Mouse (Mus musculus) hindbrain, embryonic 10.5 days (tissue): ENCODE measurements around the gene Atp7a. TPM values are rescaled to one million over a fixed set of nuclear protein-coding genes. Genes with fewer than 3 reads are reported as not detected.
"Not testable (repeated sequence)": the region's sequence is repeated elsewhere in the genome, so short reads cannot be mapped to it uniquely, and the experiment has no call there.

Experiments used
- DNase-seq: peaks from one replicate; pipeline ENCODE4 v3.0.0-alpha.2; 2017; ENCODE audit warnings: low spot score
- H3K27ac ChIP-seq: fragments of 300-500 bp; sonication (generic); 2 replicates; pipeline ENCODE4 v1.5.1; 2016; ENCODE audit warnings: mild to moderate bottlenecking, moderate library complexity
- H3K27me3 ChIP-seq: fragments of 300-500 bp; sonication (generic); 2 replicates; pipeline ENCODE4 v1.6.1; 2016; ENCODE audit warnings: mild to moderate bottlenecking; ENCODE audit not compliant: poor library complexity, insufficient read depth, severe bottlenecking
- H3K36me3 ChIP-seq: fragments of 300-500 bp; sonication (generic); 2 replicates; pipeline ENCODE4 v1.6.1; 2016; ENCODE audit warnings: mild to moderate bottlenecking, moderate library complexity
- H3K4me1 ChIP-seq: fragments of 300-500 bp; sonication (generic); replicated peaks from 2 replicates; pipeline ENCODE4 v1.6.1; 2016; ENCODE audit warnings: mild to moderate bottlenecking
- H3K4me3 ChIP-seq: fragments of 300-500 bp; sonication (generic); 2 replicates; pipeline ENCODE4 v1.5.1; 2016; ENCODE audit warnings: mild to moderate bottlenecking, moderate library complexity
- H3K9me3 ChIP-seq: fragments of 300-500 bp; sonication (generic); 2 replicates; pipeline ENCODE4 v1.6.1; 2016; ENCODE audit warnings: mild to moderate bottlenecking, moderate library complexity
- WGBS: fragments of 180-500 bp; shearing (Covaris S2); methylation state at CpG from one replicate; pipeline ENCODE4 v1.1.7; 2016; 5-methylcytosine and 5-hydroxymethylcytosine counted together
- polyA plus RNA-seq: library from polyadenylated mRNA; unstranded; fragments of >200 nt; fragmentation: Nextera tagmentation; extraction: Ambion mirVana; gene quantifications from 2 replicates; pipeline ENCODE4 v1.2.1, GENCODE M21; 2016

Gene Atp7a
- polyA plus RNA-seq, 1 experiment from 2014 or later = 21.6 TPM

DNA sequence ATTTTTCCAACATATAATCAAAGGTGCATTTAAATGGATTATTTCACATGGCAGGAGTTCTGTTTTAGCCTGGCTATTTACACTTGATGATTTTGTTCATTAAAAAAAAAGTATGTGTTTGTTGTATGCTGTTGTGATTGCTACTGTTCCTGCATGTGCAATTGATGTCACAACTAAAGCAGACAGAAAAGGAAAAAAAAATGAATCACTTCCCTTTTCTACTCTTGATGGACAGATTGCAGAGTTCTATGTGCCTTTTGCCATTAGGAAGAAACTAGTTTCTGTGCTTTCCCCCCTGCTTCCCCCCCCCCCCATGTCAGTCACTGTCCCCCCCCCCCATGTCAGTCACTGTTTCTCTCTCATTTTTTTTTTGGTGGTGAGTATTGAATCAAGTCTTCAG lies 4.0 kb downstream of the Atp7a start:
- no peak for DNase-seq
- Histone ChIP-seq H3K36me3 (no peaks in the 10 kb centered on the region), H3K9me3 (no peaks in the 10 kb centered on the region), H3K27ac (no peak overlapping the region), H3K27me3 (peaks cover 5% of the 10 kb centered on the region; the same call in 1 of the 2 replicates), H3K4me3 (no peak overlapping the region), H3K4me1 (0 out of 2 replicates have a peak, but pooled peaks cover 9% of the 10 kb centered on the region)

DNA sequence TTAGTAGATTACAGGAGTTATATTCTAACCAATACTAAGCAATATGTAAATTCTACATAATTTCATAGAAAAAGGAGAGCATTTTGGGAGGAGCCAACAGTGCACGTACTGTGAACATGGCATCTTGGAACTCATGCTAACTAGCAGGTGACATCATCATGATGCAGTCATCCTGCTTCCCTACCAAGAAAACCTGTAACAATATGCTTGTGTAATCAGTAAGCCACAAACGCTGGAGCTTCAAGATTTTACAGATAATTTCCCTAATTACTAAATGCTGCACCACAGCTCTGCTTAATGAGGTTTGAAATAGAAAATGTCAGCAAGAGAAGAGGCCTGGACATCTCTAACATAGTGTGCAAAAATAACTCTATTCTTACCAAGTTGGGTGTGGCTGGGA lies 8.7 kb downstream of the Atp7a start:
- WGBS = 88% methylated on average over 2 of the region's 2 CpGs
- Histone ChIP-seq H3K27ac (no peak overlapping the region), H3K27me3 (no peaks in the 10 kb centered on the region; the same call in 1 of the 2 replicates), H3K9me3 (no peaks in the 10 kb centered on the region), H3K4me1 (0 out of 2 replicates have a peak, but pooled peaks cover 2% of the 10 kb centered on the region), H3K4me3 (no peak overlapping the region), H3K36me3 (0 out of 2 replicates have a peak, but pooled peaks cover 4% of the 10 kb centered on the region)
- DNase-seq = no peak

GRCm38 (mm10) chrX:106037185-106037752 lies 10.2 kb downstream of the Atp7a start:
- Histone ChIP-seq H3K4me1 (0 out of 2 replicates have a peak, but pooled peaks cover 2% of the 10 kb centered on the region), H3K36me3 (0 out of 2 replicates have a peak, but pooled peaks cover 4% of the 10 kb centered on the region), H3K9me3 (no peaks in the 10 kb centered on the region), H3K4me3 (no peak overlapping the region), H3K27ac (no peak overlapping the region), H3K27me3 (no peaks in the 10 kb centered on the region; the same call in 1 of the 2 replicates)
- 93% methylated on average over 3 of the region's 3 CpGs for WGBS
- no peak for DNase-seq

DNA sequence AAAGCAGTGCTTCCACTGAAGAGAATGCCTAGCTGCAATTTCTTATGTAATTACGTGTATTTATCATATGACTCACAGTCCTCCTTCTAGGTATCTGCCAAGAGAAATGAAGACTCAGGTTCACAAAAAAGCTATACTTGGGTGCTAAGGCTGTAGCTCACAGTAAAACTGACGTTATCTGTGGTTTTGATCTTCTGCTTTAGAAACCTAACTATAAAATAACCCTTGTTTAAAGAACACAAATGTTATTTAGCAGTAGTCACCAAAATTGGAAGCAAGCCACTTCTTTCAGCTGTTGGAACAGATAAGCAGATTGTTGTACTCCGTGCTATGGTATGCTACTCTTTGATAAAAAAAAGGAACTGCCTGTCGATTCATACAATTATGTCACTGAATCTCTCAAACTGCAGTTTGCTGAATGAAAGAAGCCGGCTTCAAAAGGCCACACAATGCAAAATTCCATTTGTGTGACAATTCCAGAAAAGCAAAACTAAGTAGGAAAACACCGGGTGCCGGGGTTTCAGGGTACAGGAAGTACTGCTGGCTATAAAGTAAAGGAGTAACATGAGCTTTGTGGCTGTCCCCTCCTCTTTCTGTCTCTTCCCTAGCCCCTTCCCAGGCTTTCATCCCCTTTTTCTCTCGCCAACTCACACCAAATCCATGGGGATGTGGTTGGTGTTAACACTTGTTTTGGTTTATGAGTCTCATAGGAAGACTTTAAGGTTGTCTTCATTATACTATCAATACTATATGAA lies 17.0 kb downstream of the Atp7a start:
- Histone ChIP-seq H3K9me3 (no peaks in the 10 kb centered on the region), H3K36me3 (0 out of 2 replicates have a peak, but pooled peaks cover under 1% of the 10 kb centered on the region), H3K4me3 (no peak overlapping the region), H3K27ac (no peak overlapping the region), H3K4me1 (peaks cover 4% of the 10 kb centered on the region; the same call in 1 of the 2 replicates), H3K27me3 (peaks cover 16% of the 10 kb centered on the region)
- DNase-seq = no peak
- 67% methylated on average over 8 of the region's 8 CpGs for WGBS

- 40% methylated on average over 2 of the region's 2 CpGs for WGBS
- no peak for DNase-seq
- peaks cover 16% of the 10 kb centered on the region for H3K27me3 ChIP-seq
Measured at GRCm38 (mm10) chrX:106045455-106045854, 18.4 kb downstream of the Atp7a start.

GRCm38 (mm10) chrX:106045928-106046327 lies 18.9 kb downstream of the Atp7a start:
- no peak for DNase-seq
- Histone ChIP-seq H3K36me3 (no peaks in the 10 kb centered on the region), H3K4me3 (no peak overlapping the region), H3K9me3 (no peaks in the 10 kb centered on the region), H3K27ac (no peak overlapping the region), H3K27me3 (peaks cover 16% of the 10 kb centered on the region), H3K4me1 (peaks cover 4% of the 10 kb centered on the region; the same call in 1 of the 2 replicates)
- WGBS = 74% methylated on average over 9 of the region's 9 CpGs

More at GRCm38 (mm10) chrX:106045455-106045854, 18.4 kb downstream of the Atp7a start:
- Histone ChIP-seq H3K4me1 (peaks cover 4% of the 10 kb centered on the region; the same call in 1 of the 2 replicates), H3K36me3 (no peaks in the 10 kb centered on the region), H3K4me3 (no peak overlapping the region), H3K27ac (no peak overlapping the region), H3K9me3 (no peaks in the 10 kb centered on the region)

GRCm38 (mm10) chrX:106048191-106048590 lies 21.1 kb downstream of the Atp7a start:
- H3K9me3 ChIP-seq = no peaks in the 10 kb centered on the region
- WGBS = 81% methylated on average over 1 of the region's 1 CpGs
- H3K36me3 ChIP-seq = no peaks in the 10 kb centered on the region
- H3K27ac ChIP-seq = no peak overlapping the region
- H3K4me3 ChIP-seq = no peak overlapping the region
- no peak for DNase-seq
- H3K4me1 ChIP-seq = peaks cover 4% of the 10 kb centered on the region; the same call in 1 of the 2 replicates
- peaks cover 16% of the 10 kb centered on the region for H3K27me3 ChIP-seq

DNA sequence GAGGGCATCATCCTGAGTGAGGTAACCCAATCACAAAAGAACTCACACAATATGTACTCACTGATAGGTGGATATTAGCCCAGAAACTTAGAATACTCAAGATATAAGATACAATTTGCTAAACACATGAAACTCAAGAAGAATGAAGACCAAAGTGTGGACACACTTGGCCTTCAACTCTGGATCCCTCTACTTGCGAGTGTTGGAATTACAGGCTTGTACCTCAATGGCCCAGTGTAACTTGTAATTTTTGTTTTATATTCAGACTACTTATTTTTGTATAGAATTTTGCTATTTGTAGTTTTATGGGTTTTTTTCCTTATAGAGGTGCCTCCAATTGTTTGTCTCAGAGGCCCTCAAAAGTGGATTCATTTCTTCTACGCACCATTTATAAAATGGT lies 50.8 kb downstream of the Atp7a start:
- not testable (repeated sequence) for H3K4me1 ChIP-seq, H3K27ac ChIP-seq, H3K36me3 ChIP-seq, H3K4me3 ChIP-seq, DNase-seq, H3K9me3 ChIP-seq
- H3K27me3 ChIP-seq = peaks cover 10% of the 10 kb centered on the region; the same call in 1 of the 2 replicates
- 88% methylated on average over 2 of the region's 2 CpGs for WGBS

- WGBS = 47% methylated on average over 13 of the region's 13 CpGs
- Histone ChIP-seq H3K36me3 (peaks cover 4% of the 10 kb centered on the region), H3K4me3 (no peak overlapping the region), H3K27me3 (peaks cover 7% of the 10 kb centered on the region; the same call in 1 of the 2 replicates), H3K9me3 (no peaks in the 10 kb centered on the region; the same call in 1 of the 2 replicates), H3K27ac (no peak overlapping the region), H3K4me1 (no peaks in the 10 kb centered on the region)
- DNase-seq = no peak
Measured at GRCm38 (mm10) chrX:106080811-106081443, 53.9 kb downstream of the Atp7a start.

DNA sequence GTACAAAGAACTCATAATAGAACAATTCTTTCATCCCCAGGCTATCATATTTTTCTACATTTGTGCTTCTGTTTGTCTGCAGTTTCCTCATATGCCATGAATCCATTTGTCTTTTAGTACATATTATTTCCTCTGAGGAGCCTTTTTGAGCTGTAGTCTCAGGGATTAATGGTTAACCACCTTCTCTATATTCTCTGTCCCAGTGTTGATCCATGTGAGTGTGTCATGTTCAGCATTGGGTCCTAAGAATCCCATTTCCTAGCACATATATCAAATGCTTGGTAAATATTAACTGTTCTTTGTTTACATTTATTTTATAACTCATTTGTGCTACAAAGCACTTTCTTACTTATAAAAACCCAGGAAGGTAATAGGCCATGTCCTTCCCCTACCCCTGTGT lies 55.4 kb downstream of the Atp7a start:
- H3K27me3 ChIP-seq = peaks cover 6% of the 10 kb centered on the region; the same call in 1 of the 2 replicates

DNA sequence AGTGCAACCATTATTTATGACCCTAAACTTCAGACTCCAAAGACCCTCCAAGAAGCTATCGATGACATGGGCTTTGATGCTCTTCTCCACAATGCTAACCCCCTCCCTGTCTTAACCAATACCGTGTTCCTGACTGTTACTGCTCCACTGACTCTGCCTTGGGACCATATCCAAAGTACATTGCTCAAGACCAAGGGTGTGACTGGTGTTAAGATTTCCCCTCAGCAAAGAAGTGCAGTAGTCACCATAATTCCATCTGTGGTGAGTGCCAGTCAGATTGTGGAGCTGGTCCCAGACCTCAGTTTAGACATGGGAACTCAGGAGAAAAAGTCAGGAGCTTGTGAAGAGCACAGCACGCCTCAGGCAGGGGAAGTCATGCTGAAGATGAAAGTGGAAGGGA lies 58.1 kb downstream of the Atp7a start:
- Histone ChIP-seq H3K4me3 (no peak overlapping the region), H3K4me1 (no peaks in the 10 kb centered on the region), H3K9me3 (no peaks in the 10 kb centered on the region), H3K27ac (no peak overlapping the region), H3K36me3 (peaks cover 9% of the 10 kb centered on the region), H3K27me3 (peaks cover 6% of the 10 kb centered on the region; the same call in 1 of the 2 replicates)
- DNase-seq = no peak
- 87% methylated on average over 3 of the region's 3 CpGs for WGBS

More for the DNA sequence above, 55.4 kb downstream of the Atp7a start:
- Histone ChIP-seq H3K36me3 (peaks cover 13% of the 10 kb centered on the region), H3K27ac (no peak overlapping the region), H3K4me1 (no peaks in the 10 kb centered on the region), H3K9me3 (no peaks in the 10 kb centered on the region; the same call in 1 of the 2 replicates), H3K4me3 (no peak overlapping the region)
- no peak for DNase-seq

- H3K4me3 ChIP-seq = no peak overlapping the region
- DNase-seq = no peak
- H3K27me3 ChIP-seq = peaks cover 6% of the 10 kb centered on the region; the same call in 1 of the 2 replicates
- no peak overlapping the region for H3K27ac ChIP-seq
- H3K9me3 ChIP-seq = no peaks in the 10 kb centered on the region
- peaks cover 9% of the 10 kb centered on the region for H3K36me3 ChIP-seq
- no peaks in the 10 kb centered on the region for H3K4me1 ChIP-seq
- 90% methylated on average over 2 of the region's 2 CpGs for WGBS
Measured at GRCm38 (mm10) chrX:106085564-106085963, 58.5 kb downstream of the Atp7a start.
